Mouse (Mus musculus) embryonic facial prominence, embryonic 11.5 days (tissue): ENCODE results near the gene Prl4a1. TPM values are rescaled to one million over a fixed set of nuclear protein-coding genes. Genes with fewer than 3 reads are reported as not detected.
"Not testable (repeated sequence)": the region's sequence is repeated elsewhere in the genome, so short reads cannot be mapped to it uniquely, and the experiment has no call there.

ENCODE experiments used
- ATAC-seq: fragments of 200-750 bp; cut with Nextera tagmentation; replicated peaks from 2 replicates; pipeline ENCODE4 v1.8.0; 2017; ENCODE audit warnings: low read depth; ENCODE audit not compliant: insufficient number of reproducible peaks, low FRiP score, low TSS enrichment
- DNase-seq: peaks from one replicate; pipeline ENCODE4 v3.0.0-alpha.2; 2015; ENCODE audit warnings: low spot score
- H3K27ac ChIP-seq: fragments of 300-500 bp; sonication (generic); replicated peaks from 2 replicates; pipeline ENCODE4 v1.5.1; 2014; ENCODE audit warnings: mild to moderate bottlenecking, low read depth, low read length, control low read depth
- H3K27me3 ChIP-seq: fragments of 300-500 bp; sonication (generic); 2 replicates; pipeline ENCODE4 v1.6.1; 2014; ENCODE audit warnings: mild to moderate bottlenecking, low read length, moderate library complexity, mixed read lengths; ENCODE audit not compliant: control insufficient read depth, insufficient read depth
- H3K36me3 ChIP-seq: fragments of 300-500 bp; sonication (generic); replicated peaks from 2 replicates; pipeline ENCODE4 v1.6.1; 2014; ENCODE audit warnings: low read depth, mild to moderate bottlenecking, low read length, moderate library complexity, mixed read lengths; ENCODE audit not compliant: control insufficient read depth, insufficient read depth
- H3K4me1 ChIP-seq: fragments of 300-500 bp; sonication (generic); 2 replicates; pipeline ENCODE4 v1.6.1; 2014; ENCODE audit warnings: low read length, mixed read lengths; ENCODE audit not compliant: control insufficient read depth, insufficient read depth
- H3K4me2 ChIP-seq: fragments of 300-500 bp; sonication (generic); 2 replicates; pipeline ENCODE4 v1.6.1; 2014; ENCODE audit warnings: low read depth, mild to moderate bottlenecking, control low read depth, low read length, moderate library complexity
- H3K4me3 ChIP-seq: fragments of 300-500 bp; sonication (generic); 2 replicates; pipeline ENCODE4 v1.5.1; 2014; ENCODE audit warnings: low read depth, low read length, control low read depth
- H3K9ac ChIP-seq: fragments of 300-500 bp; sonication (generic); replicated peaks from 2 replicates; pipeline ENCODE4 v1.6.1; 2014; ENCODE audit warnings: mild to moderate bottlenecking, control low read depth, low read length
- H3K9me3 ChIP-seq: fragments of 300-500 bp; sonication (generic); replicated peaks from 2 replicates; pipeline ENCODE4 v1.6.1; 2016; ENCODE audit warnings: mild to moderate bottlenecking, low read length, inconsistent platforms, mixed read lengths; ENCODE audit not compliant: control insufficient read depth
- WGBS: fragments of 180-500 bp; shearing (Covaris S2); extraction: QIAGEN DNeasy Blood & Tissue Kit; methylation state at CpG from one replicate; pipeline ENCODE4 v1.1.7; 2014; 5-methylcytosine and 5-hydroxymethylcytosine counted together
- polyA plus RNA-seq: library from polyadenylated mRNA; unstranded; fragments of >200 nt; fragmentation: Nextera tagmentation; extraction: Ambion mirVana; gene quantifications from 2 replicates; pipeline ENCODE4 v1.2.1, GENCODE M21; 2014

Gene Prl4a1
- polyA plus RNA-seq = not detected in 2 replicates

DNA sequence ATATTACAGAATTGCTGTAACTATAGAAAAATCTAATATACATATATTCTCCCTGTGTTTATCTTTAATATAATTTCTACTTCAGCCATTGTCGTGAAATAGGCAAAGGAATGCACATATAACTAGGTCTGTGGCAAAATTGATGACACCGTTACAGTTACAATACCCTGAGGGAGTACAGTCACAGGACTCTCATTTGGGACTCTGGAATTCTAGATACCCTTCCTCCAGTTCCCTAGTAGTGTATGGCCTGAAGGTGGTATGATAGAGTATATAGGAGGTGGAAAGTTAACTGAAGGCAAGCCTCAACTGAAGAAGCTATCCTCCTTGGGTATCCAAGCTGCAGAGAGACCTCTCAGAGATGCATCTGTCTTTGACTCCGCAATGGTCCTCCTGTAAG lies at the start of gene Prl4a1:
Gene Prl4a1, plus strand, starts transcription at position 301 of the 400 bp plus-strand sequence.
- H3K9me3 ChIP-seq = no peaks in the 10 kb centered on the region
- H3K9ac ChIP-seq = no peak within 1 kb of the TSS
- no peaks in the 10 kb centered on the region for H3K4me1 ChIP-seq
- WGBS = 88% methylated on average over 3 of the region's 3 CpGs
- no peaks in the 10 kb centered on the region for H3K36me3 ChIP-seq
- H3K4me3 ChIP-seq = no peak within 1 kb of the TSS
- H3K4me2 ChIP-seq = no peak within 1 kb of the TSS
- H3K27ac ChIP-seq = no peak within 1 kb of the TSS
- ATAC-seq (no peak), DNase-seq (no peak)
- H3K27me3 ChIP-seq = no peaks in the 10 kb centered on the region

DNA sequence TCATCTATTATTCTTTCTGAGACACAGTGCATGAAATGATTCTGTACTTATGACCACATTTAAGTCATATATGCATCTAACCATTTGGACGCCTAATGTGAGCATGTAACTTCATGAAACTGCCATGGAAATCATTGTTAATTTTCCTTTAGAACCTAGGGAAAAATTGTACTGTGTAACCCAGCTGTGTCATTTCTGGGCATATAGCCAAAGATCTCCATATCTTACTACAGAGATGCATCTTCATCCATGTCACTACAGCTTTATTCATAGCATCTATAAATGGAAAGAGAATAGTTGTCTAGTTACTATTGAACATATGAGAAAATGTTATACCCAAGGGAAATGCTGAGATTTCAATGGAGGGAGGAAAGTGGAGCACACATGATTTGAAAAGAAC lies 43.1 kb upstream of the Prl4a1 start:
- Histone ChIP-seq H3K36me3 (no peaks in the 10 kb centered on the region), H3K4me2 (no peak overlapping the region), H3K27me3 (no peaks in the 10 kb centered on the region), H3K27ac (no peak overlapping the region), H3K4me1 (no peaks in the 10 kb centered on the region), H3K9ac (no peak overlapping the region), H3K9me3 (no peaks in the 10 kb centered on the region), H3K4me3 (no peak overlapping the region)
- 84% methylated on average over 1 of the region's 1 CpGs for WGBS
- ATAC-seq (no peak), DNase-seq (no peak)

DNA sequence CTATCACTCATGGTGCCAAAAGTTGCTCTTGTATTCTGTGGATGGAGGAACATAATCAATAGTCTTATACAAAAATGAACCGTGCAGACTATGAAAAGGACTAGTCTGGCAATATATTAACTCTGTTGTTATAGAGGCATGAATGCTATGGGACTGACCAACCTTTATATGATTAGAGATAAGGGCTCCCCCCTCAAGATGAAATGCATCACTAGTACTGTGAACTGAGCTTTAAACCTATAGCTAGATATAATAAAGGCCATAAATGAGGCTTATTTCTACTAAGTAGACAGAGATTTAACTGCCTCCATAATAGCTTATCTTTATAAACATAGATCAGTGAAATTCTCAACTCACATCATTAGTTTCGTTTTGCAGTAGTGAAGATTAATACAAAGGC lies 41.7 kb upstream of the Prl4a1 start:
- H3K9ac ChIP-seq, H3K4me3 ChIP-seq, H3K27ac ChIP-seq, H3K9me3 ChIP-seq, ATAC-seq, H3K27me3 ChIP-seq, H3K36me3 ChIP-seq, H3K4me2 ChIP-seq, H3K4me1 ChIP-seq, DNase-seq: not testable (repeated sequence)
- WGBS = 82% methylated on average over 2 of the region's 2 CpGs

DNA sequence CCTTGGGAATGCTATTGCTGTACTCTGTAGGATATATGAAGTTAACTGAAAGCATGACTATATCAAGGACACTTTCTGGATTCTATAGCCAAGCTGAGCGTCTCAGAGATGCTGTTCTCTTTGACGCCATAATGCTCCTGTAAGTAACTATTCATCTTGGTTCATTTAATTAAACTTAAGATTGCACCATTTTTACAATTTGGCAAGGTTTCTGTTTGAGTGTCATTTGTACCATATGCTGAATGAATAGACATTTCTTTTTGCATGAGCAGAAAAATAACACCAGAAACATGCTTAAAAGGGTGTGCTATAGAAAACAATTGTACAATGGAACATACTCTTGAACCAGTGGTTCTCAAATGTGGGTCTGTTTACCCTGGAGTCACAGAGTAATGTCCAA lies 38.4 kb upstream of the Prl4a1 start:
- 90% methylated on average over 2 of the region's 2 CpGs for WGBS
- H3K9me3 ChIP-seq = no peaks in the 10 kb centered on the region
- H3K27ac ChIP-seq = no peak overlapping the region
- no peak overlapping the region for H3K4me3 ChIP-seq
- H3K9ac ChIP-seq = no peak overlapping the region
- no peaks in the 10 kb centered on the region for H3K27me3 ChIP-seq
- no peaks in the 10 kb centered on the region for H3K4me1 ChIP-seq
- no peak overlapping the region for H3K4me2 ChIP-seq
- no peak for DNase-seq
- no peaks in the 10 kb centered on the region for H3K36me3 ChIP-seq
- no peak for ATAC-seq

DNA sequence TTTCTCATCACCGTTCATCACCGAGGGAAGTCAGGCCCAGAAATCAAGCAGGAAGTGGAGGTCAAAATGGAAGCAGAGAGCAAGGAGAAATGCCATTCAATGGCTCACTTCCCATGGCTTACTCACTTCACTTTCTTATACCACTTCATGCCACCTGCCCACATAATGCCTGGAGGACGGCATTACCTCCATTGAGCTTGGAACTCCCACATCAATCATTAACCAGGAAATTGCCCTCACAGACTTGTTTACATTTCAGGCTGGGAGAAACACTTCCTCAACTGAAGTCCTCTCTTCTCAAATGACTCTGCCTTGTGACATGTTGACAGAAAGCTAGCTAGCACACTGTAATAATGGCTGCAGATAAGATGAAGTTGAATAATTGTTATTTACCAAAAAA lies 19.5 kb upstream of the Prl4a1 start:
- ATAC-seq, H3K4me1 ChIP-seq, H3K4me3 ChIP-seq, H3K4me2 ChIP-seq, H3K36me3 ChIP-seq, H3K9me3 ChIP-seq, DNase-seq, H3K27me3 ChIP-seq, H3K27ac ChIP-seq, H3K9ac ChIP-seq: not testable (repeated sequence)
- 73% methylated on average over 3 of the region's 3 CpGs for WGBS

DNA sequence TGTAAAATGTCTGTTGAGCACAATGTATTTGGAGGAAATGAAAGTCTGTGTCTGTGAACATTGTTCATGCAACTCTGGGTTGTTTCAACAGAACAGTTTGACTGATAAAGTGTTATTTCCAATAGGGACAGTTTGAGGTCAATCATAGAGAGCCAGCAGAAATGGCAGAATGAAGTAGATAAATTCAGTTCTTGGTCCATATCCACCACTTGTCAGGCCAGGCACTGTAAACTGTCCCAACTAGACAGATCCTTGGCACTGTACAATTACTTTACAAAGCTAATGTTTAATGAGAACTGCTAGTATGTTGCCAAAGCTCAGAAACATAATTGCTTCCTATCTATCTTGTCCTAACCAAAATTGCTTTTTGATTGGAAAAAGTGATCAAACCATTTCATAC lies 13.3 kb downstream of the Prl4a1 start:
- H3K4me3 ChIP-seq = no peak overlapping the region
- H3K4me2 ChIP-seq = no peak overlapping the region
- no peak overlapping the region for H3K9ac ChIP-seq
- no peaks in the 10 kb centered on the region for H3K36me3 ChIP-seq
- H3K4me1 ChIP-seq = no peaks in the 10 kb centered on the region
- ATAC-seq = no peak
- H3K27ac ChIP-seq = no peak overlapping the region
- no peak for DNase-seq
- H3K9me3 ChIP-seq = no peaks in the 10 kb centered on the region
- no peaks in the 10 kb centered on the region for H3K27me3 ChIP-seq

DNA sequence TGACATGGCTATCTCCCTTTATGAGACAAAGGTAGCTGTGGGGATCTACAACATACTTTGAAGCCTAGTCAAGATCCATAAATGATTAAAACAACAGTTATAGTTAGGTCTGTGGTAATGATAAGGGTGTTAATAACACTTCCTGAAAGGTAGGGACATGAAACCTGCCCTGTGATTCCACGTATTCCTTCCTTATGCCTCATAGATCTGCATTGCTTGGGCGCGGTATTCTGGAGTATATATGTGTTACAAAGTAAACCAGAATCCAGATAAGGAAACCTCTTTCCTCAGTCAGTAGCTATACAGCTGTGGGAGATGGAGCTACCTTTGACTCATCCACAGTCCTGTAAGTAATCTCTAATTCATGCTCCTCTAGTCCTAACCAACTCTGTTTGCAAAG lies 53.3 kb downstream of the Prl4a1 start:
- no peaks in the 10 kb centered on the region for H3K27me3 ChIP-seq
- ATAC-seq = no peak
- H3K4me2 ChIP-seq = no peak overlapping the region
- H3K9me3 ChIP-seq = no peaks in the 10 kb centered on the region
- H3K4me1 ChIP-seq = no peaks in the 10 kb centered on the region
- no peaks in the 10 kb centered on the region for H3K36me3 ChIP-seq
- H3K27ac ChIP-seq = no peak overlapping the region
- no peak overlapping the region for H3K4me3 ChIP-seq
- H3K9ac ChIP-seq = no peak overlapping the region
- no peak for DNase-seq
- WGBS = 90% methylated on average over 3 of the region's 3 CpGs
